Mouse (Mus musculus) megakaryocyte, embryonic 14.5 days (primary cell): ENCODE results near the gene Carm1. TPM values are rescaled to one million over a fixed set of nuclear protein-coding genes. Genes with fewer than 3 reads are reported as not detected.
A peak's percentile ranks its signal among the peaks of the same experiment; 100 is the strongest.

Experiments
- H3K27me3 ChIP-seq: replicated peaks from 2 replicates; pipeline ENCODE3; 2012; ENCODE audit warnings: inconsistent platforms
- H3K36me3 ChIP-seq: replicated peaks from 2 replicates; pipeline ENCODE3; 2012; ENCODE audit warnings: low read length, inconsistent platforms, mixed read lengths
- H3K4me1 ChIP-seq: 2 replicates; pipeline ENCODE4 v1.6.1; 2012; ENCODE audit warnings: inconsistent platforms
- H3K4me3 ChIP-seq: replicated peaks from 2 replicates; pipeline ENCODE3; 2012; ENCODE audit warnings: moderate library complexity, mild to moderate bottlenecking, inconsistent platforms
- H3K9me3 ChIP-seq: 2 replicates; pipeline ENCODE4 v1.6.1; 2012; ENCODE audit warnings: inconsistent platforms
- FLI1 ChIP-seq: IDR thresholded peaks from 2 replicates; pipeline ENCODE4 v1.6.1; 2012; ENCODE audit warnings: low read length, inconsistent platforms, mixed read lengths
- GATA1 ChIP-seq: IDR thresholded peaks from 3 replicates; pipeline ENCODE4 v1.6.1; 2012; ENCODE audit warnings: mixed read lengths, low read length, inconsistent platforms, borderline replicate concordance
- polyA plus RNA-seq: library from polyadenylated mRNA; stranded (reverse); fragments of >175 nt; gene quantifications from 2 replicates; pipeline ENCODE4 v1.2.3, GENCODE M21; 2012; ENCODE audit warnings: low replicate concordance; ENCODE audit not compliant: insufficient read depth

The Carm1 gene
- polyA plus RNA-seq, 1 experiment = 105 TPM

DNA sequence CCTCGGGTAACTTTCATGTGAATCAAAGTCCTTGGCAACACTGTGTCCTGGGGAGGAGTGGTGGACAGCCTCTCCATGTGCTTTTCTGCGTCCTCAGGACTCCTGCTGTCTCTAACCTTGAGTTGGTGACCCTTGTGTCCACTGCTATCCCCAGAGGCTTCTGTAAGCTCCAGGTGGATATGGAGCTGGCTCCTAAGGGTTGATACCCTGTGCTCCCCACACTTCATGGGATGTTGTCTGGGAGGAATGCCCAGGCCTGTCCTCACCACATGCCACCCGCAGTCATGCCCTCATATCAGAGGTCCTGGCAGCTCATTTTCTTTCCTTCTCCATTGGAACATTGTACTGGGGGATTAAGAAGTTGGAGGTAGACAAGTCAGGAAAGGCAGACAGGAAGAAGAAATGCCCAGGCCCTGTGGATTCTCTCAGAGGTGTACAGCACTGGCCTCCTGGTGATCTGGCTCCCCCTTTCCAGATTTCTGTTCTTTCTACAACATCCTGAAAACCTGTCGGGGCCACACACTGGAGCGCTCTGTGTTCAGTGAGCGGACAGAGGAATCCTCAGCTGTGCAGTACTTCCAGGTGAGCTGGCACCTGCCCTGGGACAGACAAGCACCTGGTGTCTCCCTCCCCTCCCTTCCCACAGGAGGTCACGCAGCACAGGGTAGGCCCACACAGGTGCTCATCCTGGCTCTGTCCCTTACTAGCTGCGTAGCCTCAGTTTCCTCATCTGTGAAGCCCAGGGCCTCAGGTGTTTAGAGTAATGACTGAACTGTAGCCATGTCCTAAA lies 27.5 kb downstream of the Carm1 start:
- no peak overlapping the region for H3K4me3 ChIP-seq
- peaks cover 21% of the 10 kb centered on the region for H3K4me1 ChIP-seq
- no peaks in the 10 kb centered on the region for H3K9me3 ChIP-seq
- H3K36me3 ChIP-seq = peaks cover 94% of the 10 kb centered on the region
- TF ChIP-seq FLI1 (no peak), GATA1 (no peak)
- H3K27me3 ChIP-seq = no peaks in the 10 kb centered on the region

DNA sequence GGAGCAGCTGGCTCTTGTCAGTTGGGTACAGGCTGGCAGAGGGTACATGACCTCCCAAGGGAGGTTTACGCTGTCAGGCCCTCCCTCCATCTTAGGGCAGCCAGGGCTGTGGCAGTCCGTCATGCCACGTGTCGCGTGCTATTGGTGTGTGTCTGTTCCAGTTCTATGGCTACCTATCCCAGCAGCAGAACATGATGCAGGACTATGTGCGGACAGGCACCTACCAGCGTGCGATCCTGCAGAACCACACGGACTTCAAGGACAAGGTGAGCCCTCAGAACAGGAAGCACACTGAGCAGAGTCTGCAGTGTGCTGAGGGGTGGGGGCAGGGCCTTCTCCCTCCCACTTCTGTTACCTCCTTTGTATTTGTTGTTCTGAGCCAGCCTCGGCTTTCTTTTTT lies 28.6 kb downstream of the Carm1 start:
- Histone ChIP-seq H3K4me1 (peaks cover 24% of the 10 kb centered on the region), H3K9me3 (no peaks in the 10 kb centered on the region), H3K4me3 (no peak overlapping the region), H3K36me3 (peaks cover 95% of the 10 kb centered on the region), H3K27me3 (no peaks in the 10 kb centered on the region)
- TF ChIP-seq FLI1 = no peak
- no peak for TF ChIP-seq GATA1

DNA sequence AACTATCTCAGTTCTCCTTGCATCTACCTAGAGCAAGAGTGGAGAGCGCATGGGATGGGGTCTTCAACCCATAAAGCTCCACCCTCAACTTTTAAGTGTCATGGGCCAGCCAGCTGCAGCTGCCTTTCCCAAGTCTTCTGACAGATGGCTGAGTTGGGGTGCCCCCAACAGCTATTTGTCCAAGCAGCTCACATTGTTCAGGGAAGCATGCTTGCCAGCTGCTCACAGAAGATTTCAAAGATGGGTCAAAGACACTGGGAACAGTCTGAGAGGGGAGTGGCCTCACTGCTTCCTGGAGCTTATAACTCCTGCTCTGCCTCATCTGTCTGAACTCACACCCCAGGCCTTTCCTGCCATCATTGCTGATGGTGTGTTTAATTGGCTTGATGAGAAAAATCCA lies 29.6 kb downstream of the Carm1 start:
- Histone ChIP-seq H3K9me3 (no peaks in the 10 kb centered on the region), H3K4me3 (no peak overlapping the region), H3K4me1 (peaks cover 24% of the 10 kb centered on the region), H3K36me3 (peaks cover 96% of the 10 kb centered on the region), H3K27me3 (no peaks in the 10 kb centered on the region)
- TF ChIP-seq FLI1 = no peak

DNA sequence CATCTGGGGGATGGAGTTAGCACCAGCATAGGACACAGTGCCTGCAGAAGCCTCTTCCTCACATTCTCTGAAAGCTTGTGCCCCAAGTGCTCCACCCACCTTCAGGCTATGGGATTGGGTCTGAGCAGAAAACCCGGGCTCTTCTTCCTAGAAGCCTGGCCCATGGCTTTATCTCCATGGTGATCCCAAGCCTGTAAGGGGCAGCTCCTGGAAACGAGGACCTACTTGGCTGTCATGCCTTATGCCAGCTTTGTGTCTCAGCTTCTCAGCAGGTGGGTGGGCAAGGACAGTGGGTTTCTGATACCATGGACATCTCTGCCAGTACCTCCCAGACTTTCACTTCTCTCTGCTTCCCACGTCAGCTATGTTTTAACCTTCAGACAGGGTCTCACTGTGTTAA lies 31.5 kb downstream of the Carm1 start:
- Histone ChIP-seq H3K27me3 (no peaks in the 10 kb centered on the region), H3K4me1 (peaks cover 24% of the 10 kb centered on the region), H3K9me3 (no peaks in the 10 kb centered on the region), H3K36me3 (peaks cover 96% of the 10 kb centered on the region), H3K4me3 (no peak overlapping the region)
- TF ChIP-seq FLI1 = no peak
- no peak for TF ChIP-seq GATA1

DNA sequence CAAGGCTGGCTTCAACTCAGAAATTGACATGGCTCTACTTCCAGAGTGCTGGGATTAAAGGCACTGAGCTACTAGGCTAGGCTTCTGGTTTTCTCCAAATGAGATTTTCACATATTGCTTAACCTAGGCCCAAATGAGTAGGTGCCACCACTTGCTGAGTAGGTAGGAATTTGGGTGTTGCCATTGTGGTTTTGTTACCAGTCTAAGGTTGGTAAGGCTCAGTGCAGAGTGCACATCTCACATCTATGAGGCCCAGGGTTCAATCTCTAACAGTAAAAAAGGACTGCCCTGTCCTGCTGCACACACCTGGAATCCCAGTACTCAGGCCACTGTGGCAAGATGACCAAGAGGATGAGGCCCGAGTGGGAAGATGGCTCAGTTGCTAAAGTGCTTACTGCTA lies 38.7 kb downstream of the Carm1 start:
- H3K27me3 ChIP-seq = no peaks in the 10 kb centered on the region
- peaks cover 16% of the 10 kb centered on the region for H3K4me1 ChIP-seq
- H3K36me3 ChIP-seq = peaks cover 99% of the 10 kb centered on the region
- no peak overlapping the region for H3K4me3 ChIP-seq
- no peaks in the 10 kb centered on the region for H3K9me3 ChIP-seq
- TF ChIP-seq FLI1 (no peak), GATA1 (no peak)

DNA sequence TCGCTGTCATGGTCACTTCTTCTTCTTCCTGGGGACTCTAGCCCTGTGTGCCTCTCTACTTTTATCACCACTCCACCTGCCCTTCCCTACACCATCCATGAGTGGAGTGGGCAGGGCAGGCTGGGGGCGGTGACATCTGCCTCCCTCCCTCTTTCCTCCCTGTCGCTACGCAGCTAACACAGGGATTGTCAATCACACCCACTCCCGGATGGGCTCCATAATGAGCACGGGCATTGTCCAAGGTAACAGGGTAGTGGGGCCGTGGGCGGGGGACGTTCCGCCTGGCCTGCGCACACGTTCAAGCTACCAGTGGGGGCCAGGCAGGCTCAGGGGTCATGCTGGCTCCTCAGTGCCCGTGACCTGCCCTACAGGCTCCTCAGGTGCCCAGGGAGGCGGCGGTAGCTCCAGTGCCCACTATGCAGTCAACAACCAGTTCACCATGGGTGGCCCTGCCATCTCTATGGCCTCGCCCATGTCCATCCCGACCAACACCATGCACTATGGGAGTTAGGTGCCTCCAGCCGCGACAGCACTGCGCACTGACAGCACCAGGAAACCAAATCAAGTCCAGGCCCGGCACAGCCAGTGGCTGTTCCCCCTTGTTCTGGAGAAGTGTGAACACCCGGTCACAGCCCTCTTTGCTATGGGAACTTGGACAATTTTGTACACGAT lies 41.1 kb downstream of the Carm1 start:
- Histone ChIP-seq H3K9me3 (no peaks in the 10 kb centered on the region), H3K27me3 (no peaks in the 10 kb centered on the region), H3K4me3 (no peak overlapping the region), H3K36me3 (peaks cover 88% of the 10 kb centered on the region), H3K4me1 (peaks cover 34% of the 10 kb centered on the region)
- no peak for TF ChIP-seq FLI1
- no peak for TF ChIP-seq GATA1

DNA sequence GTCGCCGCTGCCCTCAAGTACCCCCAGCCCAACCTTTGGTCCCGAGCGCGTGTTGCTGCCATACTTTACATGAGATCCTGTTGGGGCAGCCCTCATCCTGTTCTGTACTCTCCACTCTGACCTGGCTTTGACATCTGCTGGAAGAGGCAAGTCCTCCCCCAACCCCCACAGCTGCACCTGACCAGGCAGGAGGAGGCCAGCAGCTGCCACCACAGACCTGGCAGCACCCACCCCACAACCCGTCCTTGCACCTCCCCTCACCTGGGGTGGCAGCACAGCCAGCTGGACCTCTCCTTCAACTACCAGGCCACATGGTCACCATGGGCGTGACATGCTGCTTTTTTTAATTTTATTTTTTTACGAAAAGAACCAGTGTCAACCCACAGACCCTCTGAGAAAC lies 41.7 kb downstream of the Carm1 start:
- no peak overlapping the region for H3K4me3 ChIP-seq
- TF ChIP-seq GATA1 (no peak), FLI1 (no peak)
- peaks cover 36% of the 10 kb centered on the region for H3K4me1 ChIP-seq
- no peaks in the 10 kb centered on the region for H3K27me3 ChIP-seq
- peaks cover 83% of the 10 kb centered on the region for H3K36me3 ChIP-seq
- no peaks in the 10 kb centered on the region for H3K9me3 ChIP-seq

DNA sequence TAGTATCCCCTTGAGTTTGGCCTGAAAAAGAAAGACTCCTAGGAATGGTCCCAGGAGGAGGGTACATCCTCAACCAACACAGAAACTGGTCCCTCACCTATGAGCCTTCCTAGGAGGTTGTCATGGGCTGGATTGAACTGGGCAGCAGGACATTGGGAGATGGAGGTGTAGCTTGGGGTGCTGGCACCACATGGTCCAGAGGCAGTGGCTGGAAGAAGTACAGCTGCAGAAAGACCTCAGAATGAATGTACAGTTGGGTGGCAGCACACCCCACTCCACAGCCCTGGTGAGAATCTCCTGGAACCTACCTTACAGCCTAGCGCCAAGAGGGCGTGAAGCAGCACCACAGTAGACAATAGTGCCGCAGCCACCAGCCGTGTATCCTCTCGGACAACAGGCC lies 42.8 kb downstream of the Carm1 start:
- Histone ChIP-seq H3K36me3 (peaks cover 72% of the 10 kb centered on the region), H3K9me3 (no peaks in the 10 kb centered on the region), H3K27me3 (no peaks in the 10 kb centered on the region), H3K4me1 (peaks cover 48% of the 10 kb centered on the region), H3K4me3 (no peak overlapping the region)
- no peak for TF ChIP-seq FLI1
- no peak for TF ChIP-seq GATA1

DNA sequence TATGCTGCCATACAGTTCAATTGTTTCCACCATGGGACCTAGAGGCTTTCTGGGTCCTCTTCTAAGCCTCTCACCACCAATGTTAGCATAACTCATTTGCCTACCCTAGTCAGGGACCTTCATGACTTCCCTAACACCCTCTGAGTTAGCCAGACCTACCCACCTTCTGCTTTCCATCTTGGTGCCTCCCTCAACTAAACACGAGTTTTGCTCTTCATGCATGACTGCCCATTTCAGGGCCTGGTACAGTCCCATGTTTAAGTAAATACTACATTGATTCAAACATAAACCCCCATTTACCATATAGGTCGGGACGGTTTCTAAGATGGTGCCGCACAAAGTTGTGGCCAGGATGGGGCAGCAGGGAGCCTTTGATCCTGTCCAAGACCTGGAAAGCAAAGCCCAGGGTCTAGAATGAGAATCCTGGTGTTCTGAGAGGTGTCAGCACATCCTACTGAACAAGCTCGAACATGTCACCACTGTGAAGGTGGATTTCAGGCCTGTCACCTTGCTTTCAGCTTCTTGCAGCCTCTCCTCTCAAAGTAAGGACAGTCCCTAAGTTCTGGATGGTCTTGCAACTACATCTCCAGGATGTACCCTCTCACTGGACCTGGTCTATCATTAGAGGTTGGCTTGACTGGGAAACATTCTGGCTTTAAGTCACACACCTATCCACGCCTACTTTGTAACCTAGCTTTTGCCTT lies 44.6 kb downstream of the Carm1 start:
- TF ChIP-seq FLI1 (no peak), GATA1 (no peak)
- no peaks in the 10 kb centered on the region for H3K27me3 ChIP-seq
- H3K4me3 ChIP-seq = peak overlapping the region; percentile 66
- H3K36me3 ChIP-seq = peaks cover 68% of the 10 kb centered on the region
- no peaks in the 10 kb centered on the region for H3K9me3 ChIP-seq
- H3K4me1 ChIP-seq = peaks cover 58% of the 10 kb centered on the region
